Mouse (Mus musculus): ENCODE results near the gene Ccdc174.
"Not testable (repeated sequence)": the region's sequence is repeated elsewhere in the genome, so short reads cannot be mapped to it uniquely, and the experiment has no call there.

Ccdc174 gene

GRCm38 (mm10) chr6:91877885-91878651, at the start of gene Ccdc174:
Gene Ccdc174, plus strand, starts transcription at chr6:91878053.
- peak; percentile 88 for DNase-seq

- no peak for DNase-seq
Observed at GRCm38 (mm10) chr6:91832863-91833440, 44.9 kb upstream of the Ccdc174 start.

GRCm38 (mm10) chr6:91839010-91839871, 38.6 kb upstream of the Ccdc174 start:
- DNase-seq = peak; percentile 27

- no peak for DNase-seq
Observed at GRCm38 (mm10) chr6:91842897-91843627, 34.8 kb upstream of the Ccdc174 start.

- DNase-seq = no peak
Observed at GRCm38 (mm10) chr6:91843628-91844153, 34.2 kb upstream of the Ccdc174 start.

- peak; percentile 43 for DNase-seq
Observed at GRCm38 (mm10) chr6:91852550-91852949, 25.3 kb upstream of the Ccdc174 start.

- DNase-seq = no peak
Observed at GRCm38 (mm10) chr6:91858339-91858738, 19.5 kb upstream of the Ccdc174 start.

GRCm38 (mm10) chr6:91862848-91863247, 15.0 kb upstream of the Ccdc174 start:
- no peak for DNase-seq

GRCm38 (mm10) chr6:91864595-91864994, 13.3 kb upstream of the Ccdc174 start:
- peak; percentile 52 for DNase-seq

GRCm38 (mm10) chr6:91865601-91866000, 12.3 kb upstream of the Ccdc174 start:
- DNase-seq = peak; percentile 19

GRCm38 (mm10) chr6:91868091-91868490, 9.8 kb upstream of the Ccdc174 start:
- DNase-seq = no peak

- no peak for DNase-seq
Observed at GRCm38 (mm10) chr6:91872781-91873180, 5.1 kb upstream of the Ccdc174 start.

GRCm38 (mm10) chr6:91883859-91884258, 6.0 kb downstream of the Ccdc174 start:
- DNase-seq = no peak

GRCm38 (mm10) chr6:91889255-91889906, 11.5 kb downstream of the Ccdc174 start:
- no peak for DNase-seq

- DNase-seq = no peak
Observed at GRCm38 (mm10) chr6:91890615-91891014, 12.8 kb downstream of the Ccdc174 start.

- no peak for DNase-seq
Observed at GRCm38 (mm10) chr6:91891776-91892175, 13.9 kb downstream of the Ccdc174 start.

GRCm38 (mm10) chr6:91896783-91897182, 18.9 kb downstream of the Ccdc174 start:
- DNase-seq = no peak

- peak; percentile 58 for DNase-seq
Observed at GRCm38 (mm10) chr6:91901505-91901904, 23.7 kb downstream of the Ccdc174 start.

GRCm38 (mm10) chr6:91902509-91902908, 24.7 kb downstream of the Ccdc174 start, which contains the start of gene 4930590J08Rik:
Gene 4930590J08Rik, plus strand, starts transcription at chr6:91902809.
- not testable (repeated sequence) for DNase-seq

- no peak for DNase-seq
Observed at GRCm38 (mm10) chr6:91914011-91914410, 36.2 kb downstream of the Ccdc174 start.

GRCm38 (mm10) chr6:91917286-91917685, 39.4 kb downstream of the Ccdc174 start:
- DNase-seq = no peak

GRCm38 (mm10) chr6:91917716-91918115, 39.9 kb downstream of the Ccdc174 start:
- no peak for DNase-seq
